Mouse (Mus musculus): ENCODE results near the gene Ins1. TPM values are rescaled to one million over a fixed set of nuclear protein-coding genes. Genes with fewer than 3 reads are reported as not detected.

Gene Ins1
- not detected in 2 replicates for polyA plus RNA-seq (2016; fragmentation: Nextera tagmentation; extraction: Ambion mirVana)

DNA sequence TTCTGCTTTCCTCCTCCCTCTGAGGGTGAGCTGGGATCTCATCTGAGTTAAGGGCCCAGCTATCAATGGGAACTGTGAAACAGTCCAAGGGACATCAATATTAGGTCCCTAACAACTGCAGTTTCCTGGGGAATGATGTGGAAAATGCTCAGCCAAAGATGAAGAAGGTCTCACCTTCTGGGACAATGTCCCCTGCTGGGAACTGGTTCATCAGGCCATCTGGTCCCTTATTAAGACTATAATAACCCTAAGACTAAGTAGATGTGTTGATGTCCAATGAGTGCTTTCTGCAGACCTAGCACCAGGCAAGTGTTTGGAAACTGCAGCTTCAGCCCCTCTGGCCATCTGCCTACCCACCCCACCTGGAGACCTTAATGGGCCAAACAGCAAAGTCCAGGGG is at the start of gene Ins1:
Ins1 (plus strand) TSS at position 301 of the 400 bp plus-strand sequence.
- no peak for ATAC-seq (ENCODE audit: insufficient number of reproducible peaks, insufficient read depth, low FRiP score, low TSS enrichment, low read depth)
- no peak within 1 kb of the TSS for H3K27ac ChIP-seq
- H3K9me3 ChIP-seq, result no peaks in the 10 kb centered on the region
- H3K27me3 ChIP-seq, result no peaks in the 10 kb centered on the region
- H3K4me1 ChIP-seq (replicated peaks), result no peaks in the 10 kb centered on the region
- H3K4me2 ChIP-seq, result no peak within 1 kb of the TSS
- no peak within 1 kb of the TSS for H3K4me3 ChIP-seq (replicated peaks)
- H3K9ac ChIP-seq (replicated peaks), result no peak within 1 kb of the TSS
- H3K36me3 ChIP-seq, result no peaks in the 10 kb centered on the region

Data from limb, embryonic 12.5 days (tissue).